Mouse (Mus musculus): ENCODE data around the gene Olfr190.
"Not testable (repeated sequence)": the region's sequence is repeated elsewhere in the genome, so short reads cannot be mapped to it uniquely, and the experiment has no call there.

DNA sequence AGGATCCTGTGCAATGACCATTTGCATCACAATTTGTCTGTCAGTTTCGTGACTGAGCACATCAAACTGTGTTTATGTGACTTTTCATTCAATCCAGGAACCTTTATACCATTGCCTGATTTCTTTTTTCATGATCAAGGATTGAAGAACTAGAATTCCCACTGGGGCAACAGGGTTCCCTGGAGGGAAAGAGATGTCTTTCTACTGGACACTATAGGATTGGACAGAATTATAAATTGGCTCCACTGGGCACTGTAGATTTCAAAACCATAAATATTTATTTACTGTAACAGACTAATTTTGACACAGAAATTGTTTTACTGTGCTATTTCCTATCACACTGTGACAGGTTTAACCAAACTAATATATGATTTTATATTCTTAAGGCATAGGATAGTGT is 11.9 kb upstream of the Olfr190 start, which contains the start of gene Olfr191:
- TF ChIP-seq POLR2A (IDR thresholded peaks at IDR 0.05; ENCODE audit: low read depth, low read length); CTCF (IDR thresholded peaks at IDR 0.05; ENCODE audit: extremely low read depth, insufficient read depth, insufficient read length, insufficient replicate concordance): not testable (repeated sequence)

All from spleen, adult 2 months (tissue).